19 mouse cellular contexts compared by ENCODE assay signal in the genomic region with DNA sequence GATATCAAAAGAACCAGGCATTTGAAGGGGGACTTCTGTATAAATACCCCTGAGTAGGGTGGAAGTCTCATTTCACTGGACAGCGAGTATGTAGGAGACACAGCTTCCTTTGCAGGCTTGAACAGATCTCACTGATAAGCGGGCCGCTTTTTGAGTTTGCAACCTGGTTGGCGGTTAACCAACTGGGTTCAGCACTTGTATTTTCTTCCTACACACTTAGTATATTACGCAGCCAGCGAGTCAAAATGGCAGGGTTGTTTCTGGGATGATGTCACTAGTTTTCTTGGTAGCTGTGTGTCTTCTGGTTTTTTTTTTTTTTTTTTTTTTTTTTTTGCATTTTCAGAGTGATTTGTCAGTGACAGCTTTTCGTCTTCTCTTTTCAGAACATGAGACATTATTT.
"Had no signal": no experiment of that assay in that cellular context is flagged by ENCODE, and none has a peak within 500 bp of the region (broad histone marks: within the 10 kb centered on the region; RNA-seq: fewer than 3 reads in every experiment).

No protein-coding gene starts in this region.

- H3K9ac ChIP-seq: limb, embryonic 13.5 days; liver, embryonic 13.5 days; lung, embryonic 14.5 days; neural tube, embryonic 13.5 days; stomach, embryonic 15.5 days had no signal

- H3K4me1 ChIP-seq: limb, embryonic 10.5 days; limb, embryonic 13.5 days; liver, embryonic 13.5 days; neural tube, embryonic 13.5 days; stomach, embryonic 15.5 days had no signal

- H3K27ac ChIP-seq: limb, embryonic 10.5 days; limb, embryonic 13.5 days; liver, embryonic 13.5 days; macrophage; neural tube, embryonic 13.5 days; stomach, embryonic 15.5 days had no signal

- H3K4me3 ChIP-seq: limb, embryonic 10.5 days; limb, embryonic 13.5 days; liver, embryonic 13.5 days; neural tube, embryonic 13.5 days; stomach, embryonic 15.5 days had no signal

- H3K4me2 ChIP-seq: limb, embryonic 13.5 days; liver, embryonic 13.5 days; lung, embryonic 14.5 days; neural tube, embryonic 13.5 days; stomach, embryonic 15.5 days had no signal

- H3K9me3 ChIP-seq: stomach, embryonic 15.5 days had no signal

- DNase-seq: kidney, adult 18-20 months; kidney, adult 9 months; kidney, postnatal 14 days; kidney, postnatal 4 days; layer of hippocampus, adult 9-11 months; liver; liver, embryonic 13.5 days; lung, embryonic 14.5 days; midbrain, embryonic 14.5 days; retina, postnatal 1 day; right cerebral cortex, postnatal 25 days; spleen, adult 18-20 months; thymus, postnatal 36 days had no signal

- ATAC-seq: lung, postnatal 0 days had no signal

- H3K27me3 ChIP-seq: limb, embryonic 13.5 days; liver, embryonic 13.5 days; neural tube, embryonic 13.5 days; stomach, embryonic 15.5 days had no signal
